Mouse (Mus musculus) olfactory bulb, adult 2 months (tissue): ENCODE results near the gene Hsh2d. TPM values are rescaled to one million over a fixed set of nuclear protein-coding genes. Genes with fewer than 3 reads are reported as not detected.

Experiments
- H3K27ac ChIP-seq: fragments of 200-500 bp; 2 replicates; pipeline ENCODE4 v1.5.1; 2012; ENCODE audit warnings: low read depth, low read length; ENCODE audit not compliant: insufficient read depth
- H3K4me1 ChIP-seq: fragments of 200-500 bp; 2 replicates; pipeline ENCODE4 v1.6.1; 2012; ENCODE audit warnings: low read length; ENCODE audit not compliant: control insufficient read depth, insufficient read depth
- H3K4me3 ChIP-seq: fragments of 200-500 bp; 2 replicates; pipeline ENCODE4 v1.5.1; 2012; ENCODE audit warnings: mild to moderate bottlenecking, low read depth, low read length, moderate library complexity; ENCODE audit not compliant: insufficient read depth
- CTCF ChIP-seq: fragments of 200-500 bp; IDR thresholded peaks from 2 replicates; pipeline ENCODE4 v1.5.1; 2012; ENCODE audit warnings: low read depth, mild to moderate bottlenecking, low read length, moderate library complexity; ENCODE audit not compliant: insufficient read depth
- POLR2A ChIP-seq: fragments of 200-500 bp; IDR thresholded peaks from 2 replicates; pipeline ENCODE4 v1.6.1; 2012; ENCODE audit warnings: mild to moderate bottlenecking, low read depth, low read length, moderate library complexity; ENCODE audit not compliant: insufficient read depth
- WGBS: fragments of 180-500 bp; shearing (Covaris S2); methylation state at CpG from one replicate; pipeline ENCODE4 v1.1.7; 2018; 5-methylcytosine and 5-hydroxymethylcytosine counted together
- polyA plus RNA-seq: library from polyadenylated mRNA; stranded (reverse); fragments of >200 nt; gene quantifications from 2 replicates; pipeline ENCODE4 v1.2.4, GENCODE M21; 2012; ENCODE audit warnings: low replicate concordance; ENCODE audit not compliant: missing spikeins, insufficient read depth, insufficient read length

The Hsh2d gene
- polyA plus RNA-seq, 1 experiment: not detected

DNA sequence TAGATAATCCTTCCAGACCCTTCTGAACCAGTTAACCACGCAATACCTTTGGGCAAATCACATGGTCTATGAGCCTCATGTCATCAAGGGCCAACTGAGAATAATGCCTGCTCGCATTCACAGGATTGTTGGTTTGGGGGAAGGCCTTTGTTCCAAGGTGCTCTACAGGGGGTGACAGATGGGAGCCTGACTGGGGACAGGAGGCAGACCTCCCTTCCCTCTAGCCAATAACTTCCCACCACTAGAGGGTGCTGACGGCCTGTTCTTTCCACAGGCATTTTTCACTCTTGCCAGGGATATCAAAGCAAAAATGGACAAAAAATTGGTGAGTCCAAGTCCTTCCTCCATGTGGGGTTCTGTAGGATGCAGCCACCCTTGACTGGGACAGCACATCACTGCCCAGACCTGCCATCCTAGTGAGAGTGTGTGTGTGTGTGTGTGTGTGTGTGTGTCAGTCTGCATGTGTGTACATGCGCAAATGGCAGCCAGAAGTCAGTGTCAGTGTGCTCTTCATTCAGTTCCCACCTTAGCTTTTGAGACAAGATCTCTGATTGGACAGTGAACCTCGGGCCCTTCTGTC lies 12.0 kb upstream of the Hsh2d start:
- Histone ChIP-seq H3K27ac (no peak overlapping the region), H3K4me1 (no peaks in the 10 kb centered on the region), H3K4me3 (no peak overlapping the region)
- WGBS: 61% methylated on average over 5 of the region's 5 CpGs
- TF ChIP-seq POLR2A: no peak
- TF ChIP-seq CTCF: peak; percentile 45; the same call in 1 of the 2 replicates

DNA sequence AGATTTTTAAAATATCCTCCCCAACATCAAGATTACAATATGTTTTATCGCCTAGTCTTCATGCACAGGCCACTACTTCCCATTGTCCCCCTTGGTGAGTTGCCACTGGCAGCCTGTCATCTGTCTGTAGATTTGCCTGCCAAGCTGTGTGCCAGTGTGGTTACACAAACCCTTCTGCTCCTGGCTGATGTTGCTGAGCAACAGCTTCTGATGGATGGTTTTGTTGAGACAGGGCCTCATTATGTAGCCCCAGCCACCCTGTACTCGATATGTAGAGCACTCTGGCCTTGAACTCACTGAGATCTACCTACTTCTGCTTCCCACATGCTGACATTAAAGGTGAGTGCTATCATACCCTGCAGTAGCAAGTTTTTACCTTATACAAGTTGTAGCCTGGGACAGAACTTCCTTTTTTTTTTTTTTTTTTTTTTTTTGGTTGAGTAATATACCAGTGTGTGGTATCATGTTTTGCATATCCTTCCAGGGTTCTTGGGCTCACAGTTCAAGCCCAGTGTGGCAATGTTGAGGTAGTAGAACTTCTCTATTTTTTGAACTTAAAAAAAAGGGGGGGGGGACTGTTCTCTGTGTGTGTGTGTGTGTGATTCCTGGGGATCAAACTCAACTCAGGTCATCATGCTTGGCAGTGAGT lies 5.8 kb upstream of the Hsh2d start:
- 47% methylated on average over 2 of the region's 2 CpGs for WGBS
- TF ChIP-seq POLR2A (no peak), CTCF (no peak)
- no peak overlapping the region for H3K4me3 ChIP-seq
- H3K27ac ChIP-seq: no peak overlapping the region
- no peaks in the 10 kb centered on the region for H3K4me1 ChIP-seq

- WGBS: 91% methylated on average over 2 of the region's 2 CpGs
- TF ChIP-seq POLR2A: no peak
- no peak for TF ChIP-seq CTCF
- Histone ChIP-seq H3K4me3 (no peak overlapping the region), H3K27ac (no peak overlapping the region), H3K4me1 (no peaks in the 10 kb centered on the region)
Observed at GRCm38 (mm10) chr8:72187793-72188331, 1.6 kb upstream of the Hsh2d start.

- Histone ChIP-seq H3K4me1 (no peaks in the 10 kb centered on the region), H3K27ac (no peak overlapping the region), H3K4me3 (no peak overlapping the region)
- 81% methylated on average over 2 of the region's 2 CpGs for WGBS
- TF ChIP-seq POLR2A (no peak), CTCF (no peak)
Observed at GRCm38 (mm10) chr8:72190215-72190539, 739 bp downstream of the Hsh2d start.

- H3K4me3 ChIP-seq: no peak overlapping the region
- no peak overlapping the region for H3K27ac ChIP-seq
- TF ChIP-seq CTCF: no peak
- TF ChIP-seq POLR2A: no peak
- H3K4me1 ChIP-seq: no peaks in the 10 kb centered on the region
Observed at GRCm38 (mm10) chr8:72192065-72192464, 2.6 kb downstream of the Hsh2d start.

- Histone ChIP-seq H3K4me1 (no peaks in the 10 kb centered on the region), H3K27ac (no peak overlapping the region), H3K4me3 (no peak overlapping the region)
- 68% methylated on average over 8 of the region's 8 CpGs for WGBS
- TF ChIP-seq POLR2A (no peak), CTCF (no peak)
Observed at GRCm38 (mm10) chr8:72197997-72198396, 8.6 kb downstream of the Hsh2d start.

DNA sequence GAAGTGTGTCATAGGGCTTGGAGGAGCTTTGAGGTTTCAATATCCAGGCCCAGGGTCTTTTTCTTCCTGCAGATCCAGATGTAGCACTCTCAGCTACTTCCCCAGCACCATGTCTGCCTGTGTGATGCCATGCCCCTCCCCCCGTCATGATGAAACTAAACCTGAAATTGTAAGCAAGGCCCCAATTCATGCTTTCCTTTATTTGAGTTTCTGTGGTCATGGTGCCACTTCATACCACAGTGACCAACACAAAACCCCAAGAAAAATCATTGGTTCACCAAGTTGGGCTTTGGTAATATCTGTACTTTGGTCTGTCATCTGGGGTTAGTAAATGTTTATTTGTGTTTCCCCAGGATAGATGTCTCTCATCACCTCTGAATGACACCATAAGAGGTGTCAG lies 19.1 kb downstream of the Hsh2d start:
- WGBS: 76% methylated on average over 1 of the region's 1 CpGs
- Histone ChIP-seq H3K27ac (no peak overlapping the region), H3K4me1 (no peaks in the 10 kb centered on the region), H3K4me3 (no peak overlapping the region)
- TF ChIP-seq CTCF (no peak), POLR2A (no peak)

- 71% methylated on average over 4 of the region's 4 CpGs for WGBS
Observed at GRCm38 (mm10) chr8:72210222-72210621, 20.8 kb downstream of the Hsh2d start.

DNA sequence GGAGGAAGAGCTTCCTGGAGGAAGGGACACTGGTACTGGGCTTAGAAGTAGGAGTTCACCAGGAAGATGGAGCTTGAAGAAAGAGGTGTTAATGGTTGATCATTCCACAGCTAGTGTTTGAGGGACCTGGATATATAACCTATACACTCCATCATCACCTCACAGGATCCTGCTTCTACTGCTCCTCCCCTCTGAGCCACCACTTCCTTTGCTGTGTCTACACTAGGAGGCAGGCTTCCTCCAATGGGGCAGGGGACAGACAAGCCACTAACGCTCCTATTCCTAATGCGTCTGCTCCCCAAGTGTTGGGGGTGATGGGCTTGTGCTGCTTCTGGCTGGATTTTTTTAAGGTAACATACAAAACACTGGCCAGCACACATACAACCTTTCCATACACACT lies 21.3 kb downstream of the Hsh2d start:
- H3K27ac ChIP-seq: no peak overlapping the region
- no peak overlapping the region for H3K4me3 ChIP-seq
- no peak for TF ChIP-seq CTCF
- TF ChIP-seq POLR2A: no peak
- no peaks in the 10 kb centered on the region for H3K4me1 ChIP-seq
- WGBS: 59% methylated on average over 2 of the region's 2 CpGs

More at GRCm38 (mm10) chr8:72210222-72210621, 20.8 kb downstream of the Hsh2d start:
- TF ChIP-seq CTCF (no peak), POLR2A (no peak)
- no peaks in the 10 kb centered on the region for H3K4me1 ChIP-seq
- no peak overlapping the region for H3K4me3 ChIP-seq
- no peak overlapping the region for H3K27ac ChIP-seq

DNA sequence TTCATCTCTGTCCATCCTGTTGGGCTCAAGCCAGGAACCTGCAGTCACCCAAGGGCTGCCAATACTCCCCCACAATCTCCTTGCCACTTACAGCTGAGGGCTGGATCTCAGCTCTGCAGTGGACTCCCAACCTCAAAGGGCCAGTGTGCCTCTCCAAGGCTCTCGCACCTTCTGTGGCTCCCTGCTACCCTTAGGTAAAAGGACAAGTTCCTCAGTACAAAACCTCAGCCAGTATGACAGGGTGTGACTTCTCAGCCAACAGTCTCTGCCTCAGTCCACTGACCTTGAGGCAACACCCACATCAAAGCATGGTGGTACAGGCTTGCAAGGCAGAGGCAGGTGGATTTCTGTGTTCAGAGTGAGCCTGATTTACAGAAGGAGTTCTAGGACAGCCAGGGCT lies 22.4 kb downstream of the Hsh2d start:
- 90% methylated on average over 1 of the region's 1 CpGs for WGBS
- Histone ChIP-seq H3K4me1 (no peaks in the 10 kb centered on the region), H3K4me3 (no peak overlapping the region), H3K27ac (no peak overlapping the region)
- TF ChIP-seq CTCF (no peak), POLR2A (no peak)

DNA sequence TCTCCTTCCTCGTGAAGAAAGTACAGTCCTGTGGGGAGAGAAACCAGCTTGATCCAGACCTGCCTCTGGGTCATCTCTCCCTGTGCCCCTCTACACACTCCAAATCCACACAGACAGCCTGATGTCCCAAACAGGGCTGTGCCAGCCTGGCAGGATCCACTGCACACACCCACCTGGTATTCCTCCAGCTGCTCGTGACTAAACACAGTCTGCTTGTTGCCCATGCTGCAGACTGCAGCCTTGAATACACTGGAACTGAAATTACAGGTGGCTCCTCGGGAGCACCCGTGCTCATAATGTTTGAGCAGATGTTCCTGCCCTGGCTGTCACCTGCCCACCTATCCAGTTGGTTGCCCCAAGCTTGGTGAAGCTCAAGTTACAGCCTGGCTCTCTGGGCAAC lies 23.3 kb downstream of the Hsh2d start, which contains the start of gene Cib3:
Gene Cib3, minus strand, starts transcription at position 87 of the 400 bp plus-strand sequence.
- Histone ChIP-seq H3K4me3 (no peak within 1 kb of the TSS), H3K27ac (no peak within 1 kb of the TSS), H3K4me1 (no peaks in the 10 kb centered on the region)
- no peak for TF ChIP-seq CTCF
- no peak for TF ChIP-seq POLR2A
- WGBS: 46% methylated on average over 4 of the region's 4 CpGs
